Mouse (Mus musculus) midbrain, embryonic 12.5 days (tissue): ENCODE results near the gene Tpbgl. TPM values are rescaled to one million over a fixed set of nuclear protein-coding genes. Genes with fewer than 3 reads are reported as not detected.

ENCODE experiments used
- ATAC-seq: fragments of 200-750 bp; cut with Nextera tagmentation; 2 replicates; pipeline ENCODE4 v1.8.0; 2017; ENCODE audit warnings: low read depth, moderate TSS enrichment, moderate library complexity; ENCODE audit not compliant: low FRiP score
- H3K27ac ChIP-seq: fragments of 300-500 bp; sonication (generic); replicated peaks from 2 replicates; pipeline ENCODE4 v1.5.1; 2016; ENCODE audit warnings: mild to moderate bottlenecking
- H3K27me3 ChIP-seq: fragments of 300-500 bp; sonication (generic); 2 replicates; pipeline ENCODE4 v1.6.1; 2016; ENCODE audit warnings: mild to moderate bottlenecking
- H3K36me3 ChIP-seq: fragments of 300-500 bp; sonication (generic); 2 replicates; pipeline ENCODE4 v1.6.1; 2016
- H3K4me1 ChIP-seq: fragments of 300-500 bp; sonication (generic); 2 replicates; pipeline ENCODE4 v1.6.1; 2016
- H3K4me2 ChIP-seq: fragments of 300-500 bp; sonication (generic); replicated peaks from 2 replicates; pipeline ENCODE4 v1.6.1; 2016; ENCODE audit warnings: mild to moderate bottlenecking, moderate library complexity
- H3K4me3 ChIP-seq: fragments of 300-500 bp; sonication (generic); 2 replicates; pipeline ENCODE4 v1.5.1; 2016; ENCODE audit warnings: mild to moderate bottlenecking
- H3K9ac ChIP-seq: fragments of 300-500 bp; sonication (generic); replicated peaks from 2 replicates; pipeline ENCODE4 v1.6.1; 2016; ENCODE audit warnings: mild to moderate bottlenecking, moderate library complexity
- H3K9me3 ChIP-seq: fragments of 300-500 bp; sonication (generic); 2 replicates; pipeline ENCODE4 v1.6.1; 2016; ENCODE audit warnings: mild to moderate bottlenecking
- WGBS: fragments of 180-500 bp; shearing (Covaris S2); methylation state at CpG from one replicate; pipeline ENCODE4 v1.1.7; 2016; 5-methylcytosine and 5-hydroxymethylcytosine counted together
- polyA plus RNA-seq: library from polyadenylated mRNA; unstranded; fragments of >200 nt; fragmentation: Nextera tagmentation; extraction: Ambion mirVana; gene quantifications from 2 replicates; pipeline ENCODE4 v1.2.1, GENCODE M21; 2016

Tpbgl gene
- polyA plus RNA-seq = 0.59 and 0.92 TPM in 2 replicates

DNA sequence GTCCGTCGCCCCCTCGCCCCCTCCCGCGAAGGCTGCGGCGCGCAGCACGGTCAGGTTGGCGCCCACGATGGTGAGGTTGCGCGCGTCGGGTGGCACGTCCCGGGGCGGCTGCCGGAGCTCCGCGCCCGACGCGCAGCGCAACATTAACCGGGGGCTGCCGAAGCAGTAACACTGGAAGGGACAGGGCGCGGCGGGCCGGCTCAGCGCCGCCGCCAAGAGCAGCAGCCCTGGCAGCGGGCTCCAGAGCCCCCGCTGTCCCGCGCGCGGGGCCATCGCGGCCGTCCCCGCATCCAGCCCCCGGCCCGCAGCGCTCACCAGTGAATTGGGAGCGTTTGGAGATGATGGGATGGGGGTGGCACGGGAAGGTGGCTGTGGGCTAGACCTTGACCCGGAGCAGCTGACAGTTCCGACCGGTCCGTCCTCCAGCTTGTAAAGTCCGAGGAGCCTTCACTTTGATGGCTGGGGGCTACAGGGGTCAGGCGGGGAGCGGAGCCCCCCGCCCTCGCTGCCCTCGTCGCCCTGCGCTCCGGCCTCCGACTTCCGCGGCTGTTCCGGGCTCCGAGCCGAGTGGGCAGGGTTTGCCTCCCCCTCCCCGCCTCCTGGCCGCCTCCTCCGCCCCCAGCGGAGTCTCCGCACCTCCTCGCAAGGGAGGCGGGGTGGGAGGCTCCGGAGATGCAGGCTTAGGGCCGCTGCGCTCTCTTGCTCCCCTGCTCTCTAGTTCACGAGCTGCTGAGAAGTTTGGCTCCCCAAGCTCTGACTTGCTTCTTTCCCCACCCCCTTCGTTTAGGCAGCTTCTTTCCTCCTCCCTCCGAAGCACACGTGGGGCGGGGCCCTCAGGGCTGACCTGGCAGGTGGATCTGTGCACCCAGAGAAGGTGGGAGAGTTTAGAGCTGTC is at the start of gene Tpbgl:
Gene Tpbgl (minus strand): TSS at position 728 of the 895 bp plus-strand sequence.
- Histone ChIP-seq H3K27ac (peak within 1 kb of the TSS; percentile 58; the same call in 1 of the 2 replicates), H3K9ac (peak within 1 kb of the TSS; percentile 58)
- under 1% methylated on average over 70 of the region's 83 CpGs for WGBS

GRCm38 (mm10) chr7:99674890-99675289 is 48.0 kb upstream of the Tpbgl start:
- Histone ChIP-seq H3K27me3 (no peaks in the 10 kb centered on the region), H3K4me2 (no peak overlapping the region), H3K9ac (no peak overlapping the region), H3K9me3 (no peaks in the 10 kb centered on the region), H3K27ac (no peak overlapping the region), H3K36me3 (no peaks in the 10 kb centered on the region), H3K4me1 (no peaks in the 10 kb centered on the region), H3K4me3 (no peak overlapping the region)
- no peak for ATAC-seq
- WGBS = 80% methylated on average over 3 of the region's 3 CpGs

More for the DNA sequence above, at the start of gene Tpbgl:
- Histone ChIP-seq H3K4me2 (peak within 1 kb of the TSS; percentile 87), H3K36me3 (no peaks in the 10 kb centered on the region), H3K9me3 (no peaks in the 10 kb centered on the region), H3K27me3 (peaks cover 83% of the 10 kb centered on the region), H3K4me3 (peak within 1 kb of the TSS; percentile 51), H3K4me1 (peaks cover 20% of the 10 kb centered on the region)
- ATAC-seq = peak; percentile 19; the same call in 1 of the 2 replicates

GRCm38 (mm10) chr7:99674209-99674608 is 47.3 kb upstream of the Tpbgl start:
- H3K4me1 ChIP-seq = no peaks in the 10 kb centered on the region
- H3K9me3 ChIP-seq = no peaks in the 10 kb centered on the region
- ATAC-seq = no peak
- H3K4me3 ChIP-seq = no peak overlapping the region
- no peaks in the 10 kb centered on the region for H3K27me3 ChIP-seq
- no peak overlapping the region for H3K27ac ChIP-seq
- no peak overlapping the region for H3K9ac ChIP-seq
- H3K36me3 ChIP-seq = no peaks in the 10 kb centered on the region
- no peak overlapping the region for H3K4me2 ChIP-seq
- 78% methylated on average over 5 of the region's 5 CpGs for WGBS

GRCm38 (mm10) chr7:99673188-99673587 is 46.3 kb upstream of the Tpbgl start:
- WGBS = 80% methylated on average over 8 of the region's 8 CpGs
- no peak overlapping the region for H3K4me2 ChIP-seq
- H3K36me3 ChIP-seq = no peaks in the 10 kb centered on the region
- H3K4me3 ChIP-seq = no peak overlapping the region
- no peak overlapping the region for H3K9ac ChIP-seq
- H3K9me3 ChIP-seq = no peaks in the 10 kb centered on the region
- no peak for ATAC-seq
- H3K27ac ChIP-seq = no peak overlapping the region
- no peaks in the 10 kb centered on the region for H3K27me3 ChIP-seq
- no peaks in the 10 kb centered on the region for H3K4me1 ChIP-seq

- no peak for ATAC-seq
- H3K36me3 ChIP-seq = no peaks in the 10 kb centered on the region
- no peaks in the 10 kb centered on the region for H3K9me3 ChIP-seq
- no peak overlapping the region for H3K9ac ChIP-seq
- H3K4me1 ChIP-seq = no peaks in the 10 kb centered on the region
- no peak overlapping the region for H3K27ac ChIP-seq
- no peak overlapping the region for H3K4me2 ChIP-seq
- 90% methylated on average over 9 of the region's 9 CpGs for WGBS
- no peaks in the 10 kb centered on the region for H3K27me3 ChIP-seq
- no peak overlapping the region for H3K4me3 ChIP-seq
Measured at GRCm38 (mm10) chr7:99671544-99672435, 44.9 kb upstream of the Tpbgl start.

- no peaks in the 10 kb centered on the region for H3K27me3 ChIP-seq
- H3K9me3 ChIP-seq = no peaks in the 10 kb centered on the region
- 84% methylated on average over 4 of the region's 4 CpGs for whole genome bisulfite sequencing
- H3K36me3 ChIP-seq = no peaks in the 10 kb centered on the region
- H3K9ac ChIP-seq = no peak overlapping the region
- H3K4me1 ChIP-seq = no peaks in the 10 kb centered on the region
- H3K27ac ChIP-seq = no peak overlapping the region
- ATAC-seq = no peak
- H3K4me2 ChIP-seq = no peak overlapping the region
- no peak overlapping the region for H3K4me3 ChIP-seq
Measured at GRCm38 (mm10) chr7:99670915-99671314, 44.0 kb upstream of the Tpbgl start.

GRCm38 (mm10) chr7:99668802-99669201 is 41.9 kb upstream of the Tpbgl start:
- no peaks in the 10 kb centered on the region for H3K9me3 ChIP-seq
- H3K4me1 ChIP-seq = peaks cover 8% of the 10 kb centered on the region
- ATAC-seq = no peak
- no peaks in the 10 kb centered on the region for H3K36me3 ChIP-seq
- H3K27ac ChIP-seq = no peak overlapping the region
- no peak overlapping the region for H3K9ac ChIP-seq
- H3K4me2 ChIP-seq = no peak overlapping the region
- H3K4me3 ChIP-seq = no peak overlapping the region
- H3K27me3 ChIP-seq = no peaks in the 10 kb centered on the region
- 28% methylated on average over 4 of the region's 4 CpGs for WGBS

- Histone ChIP-seq H3K4me1 (peaks cover 8% of the 10 kb centered on the region), H3K27me3 (no peaks in the 10 kb centered on the region), H3K9me3 (no peaks in the 10 kb centered on the region), H3K27ac (no peak overlapping the region), H3K4me2 (no peak overlapping the region), H3K4me3 (no peak overlapping the region), H3K9ac (no peak overlapping the region), H3K36me3 (no peaks in the 10 kb centered on the region)
- 93% methylated on average over 16 of the region's 16 CpGs for WGBS
- ATAC-seq = no peak
Measured at GRCm38 (mm10) chr7:99667096-99667495, 40.2 kb upstream of the Tpbgl start.

DNA sequence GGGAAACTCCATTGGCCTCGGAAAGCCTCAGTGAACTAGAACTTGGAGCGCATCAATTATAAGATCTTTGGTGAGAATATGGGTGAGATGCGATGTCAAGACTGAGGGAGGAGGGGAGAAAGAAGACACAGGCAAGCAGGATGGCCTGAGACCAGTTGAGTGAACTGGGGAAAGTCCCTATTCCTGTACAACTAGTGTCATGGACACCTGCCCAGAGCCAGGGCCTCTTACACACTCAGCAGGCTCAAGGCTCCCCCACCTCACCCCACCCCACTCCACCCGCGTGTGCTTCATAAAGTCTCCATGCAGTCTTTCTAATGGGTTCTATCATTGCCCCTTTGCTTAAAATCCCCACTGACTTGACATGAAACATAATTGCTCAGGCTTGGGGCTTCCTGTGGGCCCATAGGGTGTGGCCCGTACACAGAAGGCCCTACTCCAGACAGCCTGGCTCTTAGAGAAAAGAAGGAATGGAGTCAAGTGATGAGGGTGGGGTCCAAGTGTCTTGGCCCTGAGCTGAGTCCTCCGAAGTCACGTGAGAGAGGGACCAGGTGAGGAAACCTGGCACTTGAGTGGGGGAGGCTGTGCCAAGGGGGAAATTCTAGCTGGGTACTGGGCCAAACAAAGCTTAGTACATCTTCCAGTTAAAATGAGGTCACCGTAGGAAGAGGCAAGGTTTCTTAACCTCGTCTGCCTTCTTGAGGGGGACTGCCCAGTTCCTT is 39.0 kb upstream of the Tpbgl start:
- no peak overlapping the region for H3K4me2 ChIP-seq
- no peaks in the 10 kb centered on the region for H3K36me3 ChIP-seq
- WGBS = 94% methylated on average over 10 of the region's 10 CpGs
- no peak overlapping the region for H3K27ac ChIP-seq
- ATAC-seq = no peak
- H3K4me1 ChIP-seq = peaks cover 8% of the 10 kb centered on the region
- H3K9ac ChIP-seq = no peak overlapping the region
- no peaks in the 10 kb centered on the region for H3K27me3 ChIP-seq
- no peaks in the 10 kb centered on the region for H3K9me3 ChIP-seq
- no peak overlapping the region for H3K4me3 ChIP-seq

- H3K36me3 ChIP-seq = no peaks in the 10 kb centered on the region
- 60% methylated on average over 11 of the region's 11 CpGs for WGBS
- no peaks in the 10 kb centered on the region for H3K27me3 ChIP-seq
- H3K4me1 ChIP-seq = peaks cover 8% of the 10 kb centered on the region
- no peaks in the 10 kb centered on the region for H3K9me3 ChIP-seq
- H3K4me2 ChIP-seq = no peak overlapping the region
- no peak for ATAC-seq
- no peak overlapping the region for H3K4me3 ChIP-seq
- 0 out of 2 replicates have a peak overlapping the region, but pooled peaks have one; percentile 11 for H3K27ac ChIP-seq
- no peak overlapping the region for H3K9ac ChIP-seq
Measured at GRCm38 (mm10) chr7:99664571-99665485, 37.9 kb upstream of the Tpbgl start.
